Mouse (Mus musculus) liver, embryonic 14.5 days (tissue): ENCODE measurements at regions not wholly inside any gene's neighbourhood (a gene's known extent, or its start where the extent isn't known, plus 50 kb on each side); places are given as distances from the start of the nearest gene placed in this dataset.
"Not testable (repeated sequence)": the region's sequence is repeated elsewhere in the genome, so short reads cannot be mapped to it uniquely, and the experiment has no call there.

Experiments used
- ATAC-seq: fragments of 200-750 bp; cut with Nextera tagmentation; 2 replicates; pipeline ENCODE4 v1.8.0; 2017; ENCODE audit warnings: moderate number of reproducible peaks, mild to moderate bottlenecking, moderate library complexity; ENCODE audit not compliant: insufficient read depth
- DNase-seq, 3 experiments: peaks; one replicate each; pipeline ENCODE4 v3.0.0-alpha.2; 2012 to 2013; ENCODE audit warnings: low read depth in 3 of 3, low spot score in 3 of 3
- H3K27ac ChIP-seq: fragments of 300-500 bp; sonication (generic); 2 replicates; pipeline ENCODE4 v1.5.1; 2014; ENCODE audit warnings: moderate library complexity, mild to moderate bottlenecking, control low read depth, inconsistent platforms
- H3K27me3 ChIP-seq: fragments of 300-500 bp; sonication (generic); 2 replicates; pipeline ENCODE4 v1.6.1; 2014; ENCODE audit warnings: mild to moderate bottlenecking, low read length, moderate library complexity; ENCODE audit not compliant: control insufficient read depth, insufficient read depth
- H3K36me3 ChIP-seq: fragments of 300-500 bp; sonication (generic); replicated peaks from 2 replicates; pipeline ENCODE4 v1.6.1; 2014; ENCODE audit warnings: low read depth; ENCODE audit not compliant: control insufficient read depth, insufficient read depth
- H3K4me1 ChIP-seq, 2 experiments: fragments of 200-500 bp in 1 of 2; fragments of 300-500 bp in 1 of 2; sonication (generic) in 1 of 2; replicated peaks; 2 replicates each; pipeline ENCODE4 v1.6.1; 2012 to 2014; ENCODE audit warnings: antibody characterized with exemption in 1 of 2, inconsistent platforms in 1 of 2, low read length in 1 of 2; ENCODE audit not compliant: control insufficient read depth in 2 of 2, insufficient read depth in 2 of 2
- H3K4me2 ChIP-seq: fragments of 300-500 bp; sonication (generic); 2 replicates; pipeline ENCODE4 v1.6.1; 2014; ENCODE audit warnings: low read depth, mild to moderate bottlenecking, control low read depth, moderate library complexity
- H3K4me3 ChIP-seq, 2 experiments: fragments of 200-500 bp in 1 of 2; fragments of 300-500 bp in 1 of 2; sonication (generic) in 1 of 2; 2 replicates each; pipeline ENCODE4 v1.5.1; 2012 to 2014; ENCODE audit warnings: low read depth in 2 of 2, low read length in 2 of 2, mild to moderate bottlenecking in 2 of 2, control low read depth in 1 of 2, inconsistent platforms in 1 of 2, moderate library complexity in 1 of 2; ENCODE audit not compliant: insufficient read depth in 1 of 2
- H3K9ac ChIP-seq: fragments of 300-500 bp; sonication (generic); replicated peaks from 2 replicates; pipeline ENCODE4 v1.6.1; 2014; ENCODE audit warnings: mild to moderate bottlenecking, control low read depth, moderate library complexity
- H3K9me3 ChIP-seq: fragments of 300-500 bp; sonication (generic); 2 replicates; pipeline ENCODE4 v1.6.1; 2016; ENCODE audit warnings: low read length, mixed read lengths; ENCODE audit not compliant: control insufficient read depth
- CTCF ChIP-seq: IDR thresholded peaks from 2 replicates; pipeline ENCODE4 v1.5.1; 2016; ENCODE audit warnings: antibody characterized with exemption, low read depth, control low read depth
- EP300 ChIP-seq: IDR thresholded peaks from 2 replicates; pipeline ENCODE4 v1.6.1; 2016; ENCODE audit warnings: antibody characterized with exemption, low read depth
- WGBS: fragments of 180-500 bp; shearing (Covaris S2); extraction: QIAGEN DNeasy Blood & Tissue Kit; methylation state at CpG from one replicate; pipeline ENCODE4 v1.1.7; 2014; ENCODE audit not compliant: insufficient replicate concordance; 5-methylcytosine and 5-hydroxymethylcytosine counted together

- not testable (repeated sequence) for ATAC-seq, H3K27ac ChIP-seq, H3K4me1 ChIP-seq, H3K9me3 ChIP-seq, H3K4me2 ChIP-seq, H3K27me3 ChIP-seq, H3K9ac ChIP-seq, H3K36me3 ChIP-seq, H3K4me3 ChIP-seq, DNase-seq
- WGBS, result 71% methylated on average over 5 of the region's 5 CpGs
These were observed 74.4 kb upstream of the Oxtr start for GRCm38 (mm10) chr6:112564119-112564518.

DNA sequence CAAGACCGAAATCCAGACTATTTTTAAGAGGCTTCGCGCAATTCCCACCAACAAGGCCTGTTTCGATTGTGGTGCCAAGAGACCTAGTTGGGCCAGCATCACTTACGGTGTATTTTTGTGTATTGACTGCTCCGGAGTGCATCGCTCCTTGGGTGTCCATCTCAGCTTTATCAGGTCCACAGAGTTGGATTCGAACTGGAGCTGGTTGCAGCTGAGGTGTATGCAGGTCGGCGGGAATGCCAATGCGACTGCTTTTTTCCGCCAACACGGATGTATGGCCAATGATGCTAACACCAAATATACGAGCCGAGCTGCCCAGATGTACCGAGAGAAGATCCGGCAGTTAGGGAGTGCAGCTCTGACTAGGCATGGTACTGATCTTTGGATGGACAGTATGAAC, 73.9 kb upstream of the Oxtr start:
- not testable (repeated sequence) for H3K36me3 ChIP-seq, H3K4me3 ChIP-seq, H3K4me2 ChIP-seq, H3K27ac ChIP-seq, DNase-seq, ATAC-seq, H3K9ac ChIP-seq, H3K9me3 ChIP-seq, H3K4me1 ChIP-seq, H3K27me3 ChIP-seq
- WGBS, result 79% methylated on average over 17 of the region's 17 CpGs

DNA sequence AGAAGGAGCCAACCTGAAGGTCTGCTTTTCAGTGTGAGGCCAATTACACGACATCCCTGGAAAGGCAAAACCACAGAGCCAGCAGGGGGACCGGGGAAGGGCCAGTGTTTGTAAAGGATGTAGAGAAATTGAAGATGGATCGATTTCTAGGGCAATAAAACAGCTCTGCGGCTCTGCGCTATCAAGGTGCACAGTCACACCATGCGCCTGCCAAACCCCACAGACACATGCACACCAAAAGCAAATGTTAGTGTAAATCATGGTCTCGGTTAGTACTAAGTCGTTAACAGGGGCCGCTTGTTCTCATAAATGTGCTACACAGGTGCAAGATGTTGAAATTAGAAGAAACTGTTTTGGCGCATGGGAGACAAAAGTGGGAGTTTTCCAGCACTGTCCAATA, 72.3 kb upstream of the Oxtr start:
- H3K27me3 ChIP-seq, result no peaks in the 10 kb centered on the region
- no peaks in the 10 kb centered on the region for H3K36me3 ChIP-seq
- no peaks in the 10 kb centered on the region for H3K9me3 ChIP-seq
- H3K4me2 ChIP-seq, result no peak overlapping the region
- TF ChIP-seq EP300 (no peak), CTCF (no peak)
- ATAC-seq (no peak), DNase-seq (no peak)
- H3K4me1 ChIP-seq, result no peaks in the 10 kb centered on the region
- H3K9ac ChIP-seq, result no peak overlapping the region
- WGBS, result 70% methylated on average over 10 of the region's 10 CpGs
- H3K27ac ChIP-seq, result no peak overlapping the region
- H3K4me3 ChIP-seq, result no peak overlapping the region

- no peak overlapping the region for H3K27ac ChIP-seq
- 54% methylated on average over 7 of the region's 7 CpGs for WGBS
- H3K27me3 ChIP-seq, result no peaks in the 10 kb centered on the region
- TF ChIP-seq EP300, result no peak
- no peak for TF ChIP-seq CTCF
- H3K4me2 ChIP-seq, result no peak overlapping the region
- H3K4me1 ChIP-seq, result no peaks in the 10 kb centered on the region
- no peak overlapping the region for H3K4me3 ChIP-seq
- ATAC-seq (no peak), DNase-seq (no peak)
- H3K36me3 ChIP-seq, result no peaks in the 10 kb centered on the region
- no peak overlapping the region for H3K9ac ChIP-seq
- no peaks in the 10 kb centered on the region for H3K9me3 ChIP-seq
These were observed 71.8 kb upstream of the Oxtr start for GRCm38 (mm10) chr6:112561568-112561967.

GRCm38 (mm10) chr6:112559549-112559948, 69.8 kb upstream of the Oxtr start:
- WGBS, result 78% methylated on average over 1 of the region's 1 CpGs
- peak; percentile 43 for TF ChIP-seq CTCF
- TF ChIP-seq EP300, result no peak
- no peaks in the 10 kb centered on the region for H3K4me1 ChIP-seq
- no peak overlapping the region for H3K4me3 ChIP-seq
- no peak for DNase-seq
- H3K27me3 ChIP-seq, result no peaks in the 10 kb centered on the region
- H3K36me3 ChIP-seq, result no peaks in the 10 kb centered on the region
- no peaks in the 10 kb centered on the region for H3K9me3 ChIP-seq
- no peak overlapping the region for H3K27ac ChIP-seq
- H3K4me2 ChIP-seq, result no peak overlapping the region
- no peak overlapping the region for H3K9ac ChIP-seq
- ATAC-seq, result no peak

DNA sequence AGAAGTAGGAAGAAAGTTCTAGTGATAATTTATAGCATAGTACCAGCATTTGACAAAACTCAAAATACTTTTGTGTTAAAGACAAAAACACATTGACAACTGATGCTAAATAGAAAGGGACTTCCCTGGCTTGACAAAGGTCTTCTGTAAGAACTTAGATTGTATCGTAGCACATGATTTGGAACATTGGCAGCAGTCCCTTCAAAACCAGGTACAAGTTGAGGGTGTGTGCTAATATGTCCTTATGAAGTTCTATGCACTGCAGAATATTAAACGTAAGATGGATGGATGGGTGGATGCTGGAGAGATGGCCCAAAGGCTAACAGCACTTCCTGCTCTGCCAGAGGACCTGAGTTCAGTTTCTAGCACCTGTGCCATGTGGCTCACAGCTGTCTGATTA, 67.8 kb upstream of the Oxtr start:
- Histone ChIP-seq H3K36me3 (no peaks in the 10 kb centered on the region), H3K27ac (no peak overlapping the region), H3K4me2 (no peak overlapping the region), H3K4me1 (no peaks in the 10 kb centered on the region), H3K9ac (no peak overlapping the region), H3K27me3 (no peaks in the 10 kb centered on the region), H3K4me3 (no peak overlapping the region), H3K9me3 (no peaks in the 10 kb centered on the region)
- no peak for TF ChIP-seq CTCF
- no peak for TF ChIP-seq EP300
- WGBS, result 59% methylated on average over 2 of the region's 2 CpGs
- DNase-seq (no peak), ATAC-seq (no peak)
